Mouse (Mus musculus) cerebellum, adult 9-11 months (tissue): Measurements from ENCODE around the gene B430306N03Rik.
A peak's percentile ranks its signal among the peaks of the same experiment; 100 is the strongest.
"Not testable (repeated sequence)": the region's sequence is repeated elsewhere in the genome, so short reads cannot be mapped to it uniquely, and the experiment has no call there.

Experiments
- DNase-seq: peaks from one replicate; pipeline ENCODE4 v3.0.0; 2022

B430306N03Rik gene

GRCm38 (mm10) chr17:48315905-48316579 lies at the start of gene B430306N03Rik:
Gene B430306N03Rik, plus strand, starts transcription at chr17:48316141.
- not testable (repeated sequence) for DNase-seq

- no peak for DNase-seq
These were observed 49.2 kb upstream of the B430306N03Rik start for GRCm38 (mm10) chr17:48266610-48267304.

GRCm38 (mm10) chr17:48267591-48267990 lies 48.4 kb upstream of the B430306N03Rik start:
- DNase-seq: no peak

- DNase-seq: no peak
These were observed 47.7 kb upstream of the B430306N03Rik start for GRCm38 (mm10) chr17:48268276-48268675.

GRCm38 (mm10) chr17:48269833-48270232 lies 46.1 kb upstream of the B430306N03Rik start:
- DNase-seq: no peak

- no peak for DNase-seq
These were observed 43.8 kb upstream of the B430306N03Rik start for GRCm38 (mm10) chr17:48272158-48272557.

- DNase-seq: no peak
These were observed 43.3 kb upstream of the B430306N03Rik start for GRCm38 (mm10) chr17:48272598-48272997.

- no peak for DNase-seq
These were observed 41.8 kb upstream of the B430306N03Rik start for GRCm38 (mm10) chr17:48274098-48274497.

GRCm38 (mm10) chr17:48274885-48275284 lies 41.1 kb upstream of the B430306N03Rik start:
- DNase-seq: peak; percentile 30

GRCm38 (mm10) chr17:48275736-48276135 lies 40.2 kb upstream of the B430306N03Rik start:
- no peak for DNase-seq

GRCm38 (mm10) chr17:48278381-48278780 lies 37.6 kb upstream of the B430306N03Rik start:
- no peak for DNase-seq

GRCm38 (mm10) chr17:48279002-48279401 lies 36.9 kb upstream of the B430306N03Rik start:
- no peak for DNase-seq

- DNase-seq: no peak
These were observed 34.8 kb upstream of the B430306N03Rik start for GRCm38 (mm10) chr17:48280943-48281738.

GRCm38 (mm10) chr17:48281739-48282085 lies 34.2 kb upstream of the B430306N03Rik start:
- DNase-seq: no peak

- no peak for DNase-seq
These were observed 29.2 kb upstream of the B430306N03Rik start for GRCm38 (mm10) chr17:48286765-48287164.

- DNase-seq: no peak
These were observed 28.7 kb upstream of the B430306N03Rik start for GRCm38 (mm10) chr17:48287276-48287675.

GRCm38 (mm10) chr17:48293500-48294194 lies 22.3 kb upstream of the B430306N03Rik start:
- no peak for DNase-seq

GRCm38 (mm10) chr17:48299203-48299602 lies 16.7 kb upstream of the B430306N03Rik start, which contains the start of gene Treml2:
Gene Treml2, plus strand, starts transcription at chr17:48299498.
- DNase-seq: no peak

GRCm38 (mm10) chr17:48299756-48300155 lies 16.2 kb upstream of the B430306N03Rik start:
- DNase-seq: no peak

- DNase-seq: no peak
These were observed 15.7 kb upstream of the B430306N03Rik start for GRCm38 (mm10) chr17:48300199-48300598.

- DNase-seq: no peak
These were observed 15.1 kb upstream of the B430306N03Rik start for GRCm38 (mm10) chr17:48300861-48301260.

GRCm38 (mm10) chr17:48301792-48302191 lies 14.1 kb upstream of the B430306N03Rik start:
- no peak for DNase-seq

- DNase-seq: no peak
These were observed 3.8 kb upstream of the B430306N03Rik start for GRCm38 (mm10) chr17:48312124-48312523.
